Mouse (Mus musculus) embryo, embryonic 9.5 days (tissue): ENCODE results near the gene Cda.
A peak's percentile ranks its signal among the peaks of the same experiment; 100 is the strongest.

Experiments used
- DNase-seq: peaks from one replicate; pipeline ENCODE4 v3.0.0-alpha.2; 2017; ENCODE audit errors: extremely low spot score

Cda gene

DNA sequence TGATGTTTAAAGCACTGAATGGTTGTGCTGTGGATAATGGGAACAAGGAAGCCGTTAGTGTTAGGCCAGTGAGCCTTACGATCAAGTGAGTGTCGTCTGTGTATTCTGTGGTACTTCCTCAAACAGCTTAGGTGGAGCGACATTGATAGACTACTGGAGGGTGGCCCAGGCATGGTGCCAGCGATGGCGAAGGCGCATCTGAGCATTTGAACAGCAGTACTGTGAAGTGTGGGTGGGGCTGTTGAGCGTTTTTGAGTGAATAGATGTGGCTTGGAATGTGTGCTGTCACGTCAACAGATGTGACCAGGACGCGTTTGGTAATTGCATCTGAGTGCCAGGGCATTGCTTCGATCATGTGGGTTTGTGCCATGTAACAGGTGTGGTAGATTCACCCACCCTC is 60.1 kb downstream of the Cda start:
- no peak for DNase-seq

DNA sequence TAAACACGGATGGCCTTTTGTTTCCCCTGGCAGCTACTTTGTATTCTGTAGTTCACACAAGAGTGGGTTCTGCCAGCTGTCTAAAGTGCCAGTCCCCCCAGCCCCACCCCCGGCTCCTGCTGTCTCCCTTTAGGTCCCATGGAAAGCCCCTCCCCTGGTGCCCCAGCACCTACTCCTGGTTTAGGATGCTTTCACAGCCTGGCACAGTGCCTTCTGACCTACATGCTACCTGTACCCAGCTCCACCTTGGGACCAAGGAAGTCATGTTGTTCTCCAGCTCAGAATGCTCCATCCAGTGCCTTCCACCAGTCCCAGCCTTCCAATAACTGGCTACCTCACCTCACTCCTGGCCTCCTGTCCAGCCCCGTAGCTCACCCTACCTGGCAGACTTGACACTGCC is 60.8 kb downstream of the Cda start:
- DNase-seq, result no peak

DNA sequence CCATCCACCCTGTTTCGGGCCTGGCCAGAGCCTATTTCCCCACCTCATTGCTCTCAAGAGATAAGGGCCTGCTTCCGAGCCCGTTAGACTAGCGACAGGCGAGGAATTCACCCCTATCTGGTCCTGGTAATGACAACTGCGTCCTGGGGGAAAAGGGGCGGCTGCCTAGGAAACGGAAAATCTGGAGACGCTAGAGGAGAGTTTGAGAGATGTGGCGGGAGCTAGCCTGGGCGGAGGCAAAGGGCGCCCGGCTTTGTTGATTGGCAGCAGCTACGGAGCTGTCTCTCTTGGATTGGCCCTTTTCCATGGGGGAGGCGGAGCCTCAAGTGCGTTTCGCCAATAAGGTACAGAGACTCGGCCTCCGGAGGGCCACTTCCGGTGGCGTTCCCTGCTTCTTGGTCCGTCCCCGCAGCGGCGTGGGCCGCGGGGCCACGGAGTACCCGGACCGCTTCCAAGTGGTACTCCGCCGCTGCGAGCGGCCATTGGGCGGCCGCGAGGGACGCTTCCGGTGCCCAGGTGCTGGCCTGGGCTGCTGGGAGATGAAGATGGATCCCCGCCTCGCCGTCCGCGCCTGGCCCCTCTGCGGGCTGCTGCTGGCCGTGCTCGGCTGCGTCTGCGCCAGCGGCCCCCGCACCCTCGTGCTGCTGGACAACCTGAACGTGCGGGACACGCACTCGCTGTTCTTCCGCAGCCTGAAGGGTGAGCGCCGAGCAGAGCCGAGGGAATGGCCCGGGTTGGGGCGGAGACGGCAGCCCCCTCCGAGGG is 63.3 kb downstream of the Cda start, which contains the start of gene Ddost:
Gene Ddost, plus strand, starts transcription at position 391 of the 765 bp plus-strand sequence.
- DNase-seq, result peak; percentile 96

DNA sequence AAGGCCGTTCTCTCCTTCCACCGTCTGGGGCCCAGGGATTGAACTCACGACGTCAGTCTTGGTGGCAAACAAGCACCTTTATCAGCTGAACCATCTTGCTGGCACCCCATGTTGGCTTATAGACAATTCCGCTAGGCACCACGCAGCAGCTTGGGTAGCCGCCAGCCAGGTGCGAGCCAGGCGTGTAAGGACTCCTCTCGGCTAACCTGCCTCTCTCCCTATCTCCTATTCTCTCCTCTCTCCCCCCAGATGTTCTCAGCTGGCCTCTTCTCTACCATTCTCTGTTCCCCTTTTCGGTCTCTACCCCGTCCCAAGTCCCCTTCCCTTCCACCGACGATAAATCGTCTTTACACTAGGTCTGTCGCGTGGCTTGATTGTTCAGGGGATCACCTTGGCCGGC is 64.0 kb downstream of the Cda start:
- DNase-seq, result no peak

DNA sequence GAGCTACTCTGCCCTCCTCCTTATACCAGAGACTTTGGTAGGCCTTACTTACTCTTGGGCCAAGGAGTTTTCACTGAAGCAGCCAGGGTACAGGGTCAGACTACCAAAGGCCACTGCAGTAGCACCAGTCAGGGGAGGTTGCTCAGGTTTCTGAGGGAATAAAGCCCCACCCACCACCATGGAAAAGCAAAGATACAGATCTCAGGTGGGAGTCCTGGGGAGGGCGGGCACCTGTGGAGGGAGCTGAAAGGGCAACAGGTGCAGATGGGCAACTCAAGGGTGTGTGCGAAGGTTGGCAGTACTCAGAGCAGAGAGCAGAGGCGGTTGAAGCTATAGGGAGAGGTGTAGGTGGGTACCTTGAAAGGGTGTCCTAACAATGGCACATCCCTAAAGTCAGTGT is 64.8 kb downstream of the Cda start:
- no peak for DNase-seq

DNA sequence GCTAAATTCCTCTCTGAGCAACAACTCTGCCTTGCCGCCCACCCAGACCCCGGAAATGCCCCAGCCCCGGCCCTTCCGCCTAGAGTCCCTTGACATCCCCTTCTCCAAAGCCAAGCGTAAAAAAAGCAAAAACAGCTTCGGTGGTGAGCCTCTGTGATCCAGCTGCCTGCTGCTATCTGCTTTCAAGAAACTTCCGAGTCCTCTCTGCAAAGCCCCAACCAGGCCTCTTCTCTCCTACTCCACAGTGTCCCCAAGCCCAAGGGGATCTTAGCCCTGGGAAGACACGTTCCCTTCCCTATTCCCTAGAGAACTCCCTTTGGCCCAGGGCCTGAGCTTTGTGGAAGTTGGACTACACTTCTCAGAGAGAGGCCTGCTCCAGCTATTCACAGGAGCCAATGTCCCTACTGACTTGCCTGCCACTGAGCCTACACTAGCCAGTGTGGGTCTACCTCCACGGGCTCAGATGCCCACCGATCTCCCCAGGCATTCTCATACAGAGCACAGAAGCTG is 66.5 kb downstream of the Cda start:
- no peak for DNase-seq

DNA sequence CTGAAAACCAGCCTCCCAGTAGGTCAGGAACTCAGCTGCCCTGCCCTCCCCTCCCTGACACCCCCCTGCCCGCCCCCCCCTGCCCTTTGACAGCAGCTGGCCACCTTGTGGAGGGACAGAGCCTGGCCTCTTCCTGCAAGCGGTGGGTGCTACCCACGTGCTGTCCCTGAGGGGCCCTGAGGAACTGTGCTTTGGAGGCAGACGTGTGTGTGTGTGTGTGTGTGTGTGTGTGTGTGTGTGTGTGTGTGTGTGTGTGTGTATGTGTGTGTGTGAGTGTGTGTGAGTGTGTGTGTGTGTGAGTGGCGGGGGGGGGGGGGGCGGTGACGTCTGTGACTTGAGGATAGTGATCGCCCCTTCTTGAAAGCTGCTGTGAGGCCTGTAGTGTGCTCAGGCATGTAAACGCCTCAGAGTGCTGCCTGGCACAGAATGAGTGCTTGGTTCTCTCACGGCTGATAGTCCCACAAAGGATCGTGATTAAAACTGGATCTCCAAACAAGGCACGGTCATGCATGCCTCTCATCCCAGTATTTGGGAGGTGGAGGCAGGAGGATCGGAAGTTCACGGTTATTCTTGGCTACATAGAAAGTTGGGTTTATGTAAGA is 73.7 kb downstream of the Cda start:
- no peak for DNase-seq

DNA sequence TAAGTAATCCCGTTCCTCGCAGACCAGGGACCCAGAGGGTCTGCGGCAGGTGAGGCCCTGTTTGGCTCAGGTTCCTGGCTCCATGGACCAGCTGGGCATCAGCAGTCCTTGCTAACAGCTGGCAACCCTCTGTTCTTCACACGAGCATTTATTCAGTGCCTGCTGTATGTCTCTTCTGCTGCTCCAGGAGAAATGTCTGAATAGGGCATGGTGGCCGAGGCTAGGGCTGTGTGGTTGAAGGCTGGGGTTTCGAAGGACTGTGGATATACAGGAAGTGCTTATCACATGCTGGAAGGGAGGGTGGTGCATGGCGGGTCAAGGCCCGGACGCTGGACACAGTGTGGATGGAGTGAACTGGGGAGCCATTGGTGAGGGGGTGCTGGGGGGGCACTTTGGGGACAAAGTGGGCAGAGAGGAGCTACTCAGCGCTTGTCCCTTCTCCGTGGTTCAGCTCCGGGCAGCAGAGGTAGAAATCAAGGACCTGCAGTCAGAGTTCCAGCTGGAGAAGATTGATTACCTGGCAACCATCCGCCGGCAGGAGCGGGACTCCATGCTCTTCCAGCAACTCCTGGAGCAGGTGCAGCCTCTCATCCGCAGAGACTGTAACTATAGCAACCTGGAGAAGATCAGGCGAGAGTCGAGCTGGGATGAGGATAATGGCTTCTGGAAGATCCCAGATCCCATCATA is 74.4 kb downstream of the Cda start:
- DNase-seq, result no peak

DNA sequence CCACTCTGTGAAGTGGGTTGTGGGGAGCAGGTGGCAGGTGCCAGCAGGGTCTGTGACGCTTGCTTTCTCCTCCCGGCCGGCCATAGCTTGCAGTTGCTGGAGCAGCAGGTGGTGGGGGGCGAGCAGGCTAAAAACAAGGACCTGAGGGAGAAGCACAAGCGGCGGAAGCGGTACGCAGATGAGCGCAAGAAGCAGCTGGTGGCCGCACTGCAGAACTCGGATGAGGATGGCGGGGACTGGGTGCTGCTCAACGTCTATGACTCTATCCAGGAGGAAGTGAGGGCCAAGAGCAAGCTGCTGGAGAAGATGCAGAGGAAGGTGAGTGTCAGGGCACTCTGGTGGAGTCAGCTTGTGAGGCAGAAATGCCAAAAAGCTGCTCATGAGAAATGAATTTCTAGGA is 75.8 kb downstream of the Cda start:
- no peak for DNase-seq

DNA sequence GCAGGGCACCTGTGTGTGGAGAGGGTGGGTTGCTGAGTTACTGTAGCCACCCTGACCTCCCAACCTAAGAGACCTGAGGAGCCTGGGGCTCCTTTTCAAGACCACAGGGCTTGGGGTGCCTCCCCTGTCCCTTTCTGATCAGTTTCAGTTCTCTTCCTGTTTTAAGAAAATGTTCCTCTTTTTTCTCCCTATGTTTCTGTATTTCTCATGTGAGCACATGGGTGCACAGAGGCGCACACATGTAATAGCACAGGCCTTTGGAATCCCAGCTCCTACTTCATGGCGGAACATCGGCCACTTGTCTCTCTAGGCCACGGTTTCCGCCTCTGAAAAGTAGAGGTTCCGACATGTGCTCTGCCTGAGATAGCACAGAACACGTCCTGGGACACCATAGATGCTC is 79.1 kb downstream of the Cda start:
- DNase-seq, result no peak
